Mouse (Mus musculus): ENCODE measurements around the gene Ttc16. TPM values are rescaled to one million over a fixed set of nuclear protein-coding genes. Genes with fewer than 3 reads are reported as not detected.
A peak's percentile ranks its signal among the peaks of the same experiment; 100 is the strongest.

Ttc16 gene
- total RNA-seq, 1 experiment = 0.94 TPM

GRCm38 (mm10) chr2:32751665-32752033 is 23.8 kb downstream of the Ttc16 start:
- DNase-seq (ENCODE audit: low read depth, low spot score) = no peak
- no peaks in the 10 kb centered on the region for H3K9me3 ChIP-seq (ENCODE audit: control insufficient read depth, insufficient read depth, low read depth, low read length)
- H3K27ac ChIP-seq (ENCODE audit: insufficient read depth, low read depth, low read length, poor library complexity, severe bottlenecking) = no peak overlapping the region
- TF ChIP-seq CHD2 (IDR thresholded peaks at IDR 0.05; ENCODE audit: low read depth, low read length) = no peak
- no peak for TF ChIP-seq ZC3H11A (IDR thresholded peaks at IDR 0.05; ENCODE audit: borderline replicate concordance, low read depth, low read length)
- TF ChIP-seq HCFC1 (IDR thresholded peaks at IDR 0.05; ENCODE audit: borderline replicate concordance, insufficient read depth, low read length) = no peak
- no peak for TF ChIP-seq MAFK (IDR thresholded peaks at IDR 0.05; ENCODE audit: insufficient read depth, low read depth, low read length)
- no peak for TF ChIP-seq ZNF384 (IDR thresholded peaks at IDR 0.05; ENCODE audit: low read depth, low read length)
- no peaks in the 10 kb centered on the region; the same call in 1 of the 2 replicates for H3K36me3 ChIP-seq (ENCODE audit: control insufficient read depth, insufficient read depth, low read length, poor library complexity, severe bottlenecking)
- peak overlapping the region; percentile 49 to 50 for H3K4me3 ChIP-seq (ENCODE audit: insufficient read depth in 1 of 2, low read depth in 1 of 2, low read length in 2 of 2, poor library complexity in 1 of 2, severe bottlenecking in 1 of 2)
- H3K4me1 ChIP-seq (ENCODE audit: control insufficient read depth in 2 of 2, insufficient read depth in 2 of 2, low read length in 2 of 2, poor library complexity in 1 of 2) = peaks cover 2 to 3% of the 10 kb centered on the region in 2 experiments; a peak in 2 of 4 replicates
- no peak overlapping the region for H3K9ac ChIP-seq (ENCODE audit: insufficient read depth, low read depth, low read length, poor library complexity, severe bottlenecking)
- in situ Hi-C loops (cut with MboI; ENCODE audit: low sequenced_read_pairs in 2 of 2, unreplicated experiment in 2 of 2) = no loop called here

- in situ Hi-C loops (cut with MboI; ENCODE audit: low sequenced_read_pairs in 2 of 2, unreplicated experiment in 2 of 2) = no loop called here
- Histone ChIP-seq H3K9me3 (ENCODE audit: control insufficient read depth, insufficient read depth, low read depth, low read length) (no peaks in the 10 kb centered on the region), H3K4me3 (ENCODE audit: insufficient read depth in 1 of 2, low read depth in 1 of 2, low read length in 2 of 2, poor library complexity in 1 of 2, severe bottlenecking in 1 of 2) (peak overlapping the region; percentile 49 to 50), H3K27ac (ENCODE audit: insufficient read depth, low read depth, low read length, poor library complexity, severe bottlenecking) (no peak overlapping the region), H3K9ac (ENCODE audit: insufficient read depth, low read depth, low read length, poor library complexity, severe bottlenecking) (no peak overlapping the region), H3K36me3 (ENCODE audit: control insufficient read depth, insufficient read depth, low read length, poor library complexity, severe bottlenecking) (no peaks in the 10 kb centered on the region; the same call in 1 of the 2 replicates), H3K4me1 (ENCODE audit: control insufficient read depth in 2 of 2, insufficient read depth in 2 of 2, low read length in 2 of 2, poor library complexity in 1 of 2) (peaks cover 2 to 3% of the 10 kb centered on the region in 2 experiments; a peak in 2 of 4 replicates)
- peak; percentile 59 for DNase-seq (ENCODE audit: low read depth, low spot score)
- TF ChIP-seq CHD2 (IDR thresholded peaks at IDR 0.05; ENCODE audit: low read depth, low read length) = no peak
- TF ChIP-seq ZNF384 (IDR thresholded peaks at IDR 0.05; ENCODE audit: low read depth, low read length) = no peak
- TF ChIP-seq HCFC1 (IDR thresholded peaks at IDR 0.05; ENCODE audit: borderline replicate concordance, insufficient read depth, low read length) = no peak
- no peak for TF ChIP-seq MAFK (IDR thresholded peaks at IDR 0.05; ENCODE audit: insufficient read depth, low read depth, low read length)
- no peak for TF ChIP-seq ZC3H11A (IDR thresholded peaks at IDR 0.05; ENCODE audit: borderline replicate concordance, low read depth, low read length)
Measured at GRCm38 (mm10) chr2:32750887-32751664, 24.4 kb downstream of the Ttc16 start.

- in situ Hi-C loops (cut with MboI; ENCODE audit: low sequenced_read_pairs in 2 of 2, unreplicated experiment in 2 of 2) = no loop called here
- Histone ChIP-seq H3K4me1 (ENCODE audit: control insufficient read depth in 2 of 2, insufficient read depth in 2 of 2, low read length in 2 of 2, poor library complexity in 1 of 2) (peaks cover 2 to 3% of the 10 kb centered on the region in 2 experiments; a peak in 2 of 4 replicates), H3K9me3 (ENCODE audit: control insufficient read depth, insufficient read depth, low read depth, low read length) (no peaks in the 10 kb centered on the region), H3K9ac (ENCODE audit: insufficient read depth, low read depth, low read length, poor library complexity, severe bottlenecking) (no peak overlapping the region), H3K36me3 (ENCODE audit: control insufficient read depth, insufficient read depth, low read length, poor library complexity, severe bottlenecking) (no peaks in the 10 kb centered on the region; the same call in 1 of the 2 replicates), H3K4me3 (ENCODE audit: insufficient read depth in 1 of 2, low read depth in 1 of 2, low read length in 2 of 2, poor library complexity in 1 of 2, severe bottlenecking in 1 of 2) (no peak overlapping the region), H3K27ac (ENCODE audit: insufficient read depth, low read depth, low read length, poor library complexity, severe bottlenecking) (no peak overlapping the region)
- TF ChIP-seq ZNF384 (IDR thresholded peaks at IDR 0.05; ENCODE audit: low read depth, low read length) (no peak), ZC3H11A (IDR thresholded peaks at IDR 0.05; ENCODE audit: borderline replicate concordance, low read depth, low read length) (no peak), MAFK (IDR thresholded peaks at IDR 0.05; ENCODE audit: insufficient read depth, low read depth, low read length) (no peak)
- no peak for DNase-seq (ENCODE audit: low read depth, low spot score)
Measured at GRCm38 (mm10) chr2:32750199-32750598, 25.2 kb downstream of the Ttc16 start.

- in situ Hi-C loops (cut with MboI; ENCODE audit: low sequenced_read_pairs in 2 of 2, unreplicated experiment in 2 of 2) = no loop called here
Measured at GRCm38 (mm10) chr2:32749082-32749481, 26.4 kb downstream of the Ttc16 start.

More at GRCm38 (mm10) chr2:32749082-32749481, 26.4 kb downstream of the Ttc16 start:
- Histone ChIP-seq H3K9ac (ENCODE audit: insufficient read depth, low read depth, low read length, poor library complexity, severe bottlenecking) (no peak overlapping the region), H3K27ac (ENCODE audit: insufficient read depth, low read depth, low read length, poor library complexity, severe bottlenecking) (no peak overlapping the region), H3K4me1 (ENCODE audit: control insufficient read depth in 2 of 2, insufficient read depth in 2 of 2, low read length in 2 of 2, poor library complexity in 1 of 2) (peaks cover 2 to 3% of the 10 kb centered on the region in 2 experiments; a peak in 2 of 4 replicates), H3K9me3 (ENCODE audit: control insufficient read depth, insufficient read depth, low read depth, low read length) (no peaks in the 10 kb centered on the region), H3K4me3 (ENCODE audit: insufficient read depth in 1 of 2, low read depth in 1 of 2, low read length in 2 of 2, poor library complexity in 1 of 2, severe bottlenecking in 1 of 2) (no peak overlapping the region), H3K36me3 (ENCODE audit: control insufficient read depth, insufficient read depth, low read length, poor library complexity, severe bottlenecking) (no peaks in the 10 kb centered on the region; the same call in 1 of the 2 replicates)
- DNase-seq (ENCODE audit: low read depth, low spot score) = no peak
- TF ChIP-seq MAFK (IDR thresholded peaks at IDR 0.05; ENCODE audit: insufficient read depth, low read depth, low read length) = no peak
- TF ChIP-seq CHD2 (IDR thresholded peaks at IDR 0.05; ENCODE audit: low read depth, low read length) = no peak
- no peak for TF ChIP-seq ZC3H11A (IDR thresholded peaks at IDR 0.05; ENCODE audit: borderline replicate concordance, low read depth, low read length)

All from ES-E14 (cell line).